Mouse (Mus musculus) ES-E14 (cell line): ENCODE measurements at regions not wholly inside any gene's neighbourhood (a gene's known extent, or its start where the extent isn't known, plus 50 kb on each side); places are given as distances from the start of the nearest gene placed in this dataset.

Source experiments
- ZC3H11A ChIP-seq: IDR thresholded peaks from 2 replicates; pipeline ENCODE4 v1.6.1; 2012; ENCODE audit warnings: low read depth, mild to moderate bottlenecking, inconsistent platforms, low read length, borderline replicate concordance
- ZNF384 ChIP-seq: IDR thresholded peaks from 2 replicates; pipeline ENCODE4 v1.6.1; 2012; ENCODE audit warnings: low read depth, low read length, inconsistent platforms

- TF ChIP-seq ZNF384 (no peak), ZC3H11A (no peak)
Observed at GRCm38 (mm10) chr11:40428858-40429257, 266.1 kb downstream of the Mat2b start.
